Mouse (Mus musculus): ENCODE data around the gene Sugp2. TPM values are rescaled to one million over a fixed set of nuclear protein-coding genes. Genes with fewer than 3 reads are reported as not detected.
A peak's percentile ranks its signal among the peaks of the same experiment; 100 is the strongest.

The Sugp2 gene
- polyA plus RNA-seq, 1 experiment from 2014 or later, result 80.5 TPM

DNA sequence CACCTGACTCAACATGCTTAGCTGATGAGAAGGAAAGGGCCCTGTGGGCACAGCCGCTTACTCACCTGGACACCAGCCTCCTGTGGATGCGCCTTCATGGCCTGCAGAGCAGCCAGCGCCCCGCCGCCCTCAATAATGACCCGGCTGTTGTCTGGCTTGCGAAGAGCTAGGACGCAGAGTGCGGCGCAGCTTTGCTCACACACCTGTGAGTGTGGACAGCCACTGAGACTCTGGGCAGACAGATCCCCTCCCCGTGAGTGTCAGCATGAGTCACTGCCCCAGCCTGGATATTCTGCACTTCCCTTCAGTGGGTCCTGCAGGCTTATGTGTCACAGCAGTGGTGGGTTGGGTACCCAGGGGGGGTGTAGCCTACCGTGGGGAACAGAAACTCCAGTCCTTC lies 12.0 kb upstream of the Sugp2 start:
- Histone ChIP-seq H3K9me3 (replicated peaks) (no peaks in the 10 kb centered on the region), H3K4me2 (no peak overlapping the region), H3K36me3 (peaks cover 61% of the 10 kb centered on the region), H3K4me3 (replicated peaks) (no peak overlapping the region), H3K27me3 (replicated peaks) (no peaks in the 10 kb centered on the region), H3K4me1 (no peaks in the 10 kb centered on the region), H3K9ac (replicated peaks) (no peak overlapping the region), H3K27ac (replicated peaks) (no peak overlapping the region)
- 93% methylated on average over 12 of the region's 12 CpGs for WGBS
- ATAC-seq (ENCODE audit: low FRiP score), result no peak

DNA sequence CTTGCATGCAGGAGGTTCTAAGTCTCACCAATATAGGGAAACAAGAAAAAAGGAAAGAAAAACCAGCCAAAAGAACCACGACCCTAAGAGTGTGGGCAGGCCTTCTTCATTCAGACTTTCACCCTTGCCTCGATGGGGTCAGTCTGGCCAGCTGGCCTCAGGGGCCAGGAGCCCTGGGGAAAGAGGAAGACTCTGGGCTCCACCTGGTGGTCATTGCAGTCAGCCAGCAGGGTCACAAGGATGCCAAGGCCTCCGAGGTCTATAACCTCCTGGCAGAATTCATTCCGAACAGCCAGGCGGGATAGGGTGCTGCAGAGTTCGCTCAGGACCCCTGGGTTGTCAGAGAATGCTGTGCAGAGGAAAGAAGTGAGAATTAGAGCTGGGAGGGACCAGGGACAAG lies 10.7 kb upstream of the Sugp2 start:
- 51% methylated on average over 6 of the region's 6 CpGs for WGBS
- H3K4me1 ChIP-seq, result no peaks in the 10 kb centered on the region
- ATAC-seq (ENCODE audit: low FRiP score), result no peak
- no peak overlapping the region for H3K9ac ChIP-seq (replicated peaks)
- peaks cover 72% of the 10 kb centered on the region for H3K36me3 ChIP-seq
- no peak overlapping the region for H3K4me2 ChIP-seq
- H3K27me3 ChIP-seq (replicated peaks), result no peaks in the 10 kb centered on the region
- no peak overlapping the region for H3K4me3 ChIP-seq (replicated peaks)
- no peaks in the 10 kb centered on the region for H3K9me3 ChIP-seq (replicated peaks)
- no peak overlapping the region for H3K27ac ChIP-seq (replicated peaks)

DNA sequence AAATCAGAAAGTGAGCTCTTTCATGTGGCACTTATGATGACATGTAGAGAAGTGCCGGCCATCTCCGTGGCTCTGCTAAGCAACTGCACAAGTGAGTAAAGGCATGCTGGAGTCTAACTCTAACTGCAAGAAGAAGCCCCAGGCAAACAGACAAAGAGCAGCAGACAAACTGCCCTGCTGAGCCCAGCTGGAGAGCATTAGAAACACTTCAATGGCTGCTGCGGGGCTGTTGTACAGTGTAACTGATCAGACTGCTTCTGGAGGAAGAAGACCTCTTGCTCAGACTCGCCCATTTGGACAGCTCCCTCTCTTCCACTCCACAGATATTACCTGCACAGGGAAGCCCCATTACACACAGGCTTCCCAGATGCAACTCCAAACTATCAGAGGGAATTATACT lies 6.0 kb upstream of the Sugp2 start:
- ATAC-seq (ENCODE audit: low FRiP score), result no peak
- H3K9ac ChIP-seq (replicated peaks), result no peak overlapping the region

DNA sequence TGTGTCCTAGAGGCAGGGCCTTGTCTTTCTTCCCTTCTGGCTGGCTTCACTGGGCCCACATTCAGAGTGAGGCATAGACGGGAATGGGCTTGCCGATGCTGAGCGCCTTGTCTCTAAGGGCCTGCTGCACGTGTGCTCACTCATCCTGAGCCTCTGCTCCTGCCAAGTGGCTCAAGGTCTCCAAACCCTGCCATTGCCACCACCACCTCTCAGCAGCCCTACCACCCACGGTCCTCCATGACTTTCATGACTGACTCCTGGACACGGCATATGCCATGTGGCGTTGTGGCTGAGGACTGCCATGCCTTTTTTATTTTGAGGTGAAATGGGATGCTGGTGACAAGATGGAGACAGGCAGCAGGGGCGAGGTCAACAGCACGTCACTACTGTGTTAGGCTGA lies 3.2 kb upstream of the Sugp2 start:
- Histone ChIP-seq H3K4me2 (no peak overlapping the region), H3K9me3 (replicated peaks) (no peaks in the 10 kb centered on the region), H3K4me1 (peaks cover 29% of the 10 kb centered on the region), H3K27ac (replicated peaks) (no peak overlapping the region), H3K9ac (replicated peaks) (no peak overlapping the region), H3K27me3 (replicated peaks) (no peaks in the 10 kb centered on the region), H3K36me3 (peaks cover 41% of the 10 kb centered on the region), H3K4me3 (replicated peaks) (no peak overlapping the region)
- ATAC-seq (ENCODE audit: low FRiP score), result no peak
- 95% methylated on average over 9 of the region's 9 CpGs for WGBS

More for the DNA sequence above, 6.0 kb upstream of the Sugp2 start:
- Histone ChIP-seq H3K27me3 (replicated peaks) (no peaks in the 10 kb centered on the region), H3K9me3 (replicated peaks) (no peaks in the 10 kb centered on the region), H3K27ac (replicated peaks) (no peak overlapping the region), H3K36me3 (peaks cover 69% of the 10 kb centered on the region), H3K4me1 (peaks cover 13% of the 10 kb centered on the region), H3K4me2 (no peak overlapping the region), H3K4me3 (replicated peaks) (no peak overlapping the region)
- 36% methylated on average over 4 of the region's 4 CpGs for WGBS

DNA sequence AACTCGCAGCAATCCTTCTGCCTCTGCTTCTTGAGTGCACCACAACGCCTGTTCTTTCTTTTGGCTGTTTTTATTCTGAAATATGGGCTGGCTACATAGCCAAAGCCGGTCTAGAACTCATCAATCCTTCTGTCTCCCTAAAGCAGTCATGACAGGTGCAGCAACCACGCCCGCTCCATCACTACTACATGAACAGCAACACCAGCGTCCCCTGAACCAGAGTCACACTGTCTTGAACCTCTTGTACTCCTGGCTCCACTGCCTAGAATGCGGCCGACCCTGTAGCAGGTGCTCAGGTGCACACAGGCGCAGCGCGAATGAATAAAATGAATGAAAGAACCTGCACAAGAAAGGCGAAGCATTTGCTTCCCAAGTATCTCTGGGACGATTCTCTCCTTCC lies 420 bp upstream of the Sugp2 start:
- WGBS, result 5% methylated on average over 13 of the region's 13 CpGs
- peak overlapping the region; percentile 86 for H3K4me2 ChIP-seq
- ATAC-seq (ENCODE audit: low FRiP score), result peak; percentile 67
- peak overlapping the region; percentile 94 for H3K4me3 ChIP-seq (replicated peaks)
- H3K9me3 ChIP-seq (replicated peaks), result no peaks in the 10 kb centered on the region
- H3K36me3 ChIP-seq, result peaks cover 46% of the 10 kb centered on the region
- peaks cover 44% of the 10 kb centered on the region for H3K4me1 ChIP-seq
- H3K9ac ChIP-seq (replicated peaks), result peak overlapping the region; percentile 92
- H3K27me3 ChIP-seq (replicated peaks), result no peaks in the 10 kb centered on the region
- peak overlapping the region; percentile 98 for H3K27ac ChIP-seq (replicated peaks)

DNA sequence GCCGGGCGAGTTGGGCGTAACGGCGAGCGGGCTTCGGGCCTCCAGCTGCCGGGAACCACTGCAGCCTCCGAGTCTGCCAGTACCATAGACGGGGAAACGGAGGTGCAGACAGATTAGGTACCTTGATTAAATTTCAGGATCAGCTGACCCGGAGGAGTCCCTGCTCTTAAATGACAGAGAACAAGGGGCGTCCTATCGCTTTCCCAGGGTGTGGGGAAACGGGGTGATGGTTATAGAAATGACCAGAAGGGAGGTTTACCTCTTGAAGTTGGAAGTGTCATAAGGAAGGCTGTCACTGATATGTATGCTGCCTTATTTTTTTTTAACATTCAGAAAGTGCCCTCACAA lies 729 bp downstream of the Sugp2 start:
- no peaks in the 10 kb centered on the region for H3K9me3 ChIP-seq (replicated peaks)
- peaks cover 42% of the 10 kb centered on the region for H3K36me3 ChIP-seq
- under 1% methylated on average over 15 of the region's 15 CpGs for WGBS

DNA sequence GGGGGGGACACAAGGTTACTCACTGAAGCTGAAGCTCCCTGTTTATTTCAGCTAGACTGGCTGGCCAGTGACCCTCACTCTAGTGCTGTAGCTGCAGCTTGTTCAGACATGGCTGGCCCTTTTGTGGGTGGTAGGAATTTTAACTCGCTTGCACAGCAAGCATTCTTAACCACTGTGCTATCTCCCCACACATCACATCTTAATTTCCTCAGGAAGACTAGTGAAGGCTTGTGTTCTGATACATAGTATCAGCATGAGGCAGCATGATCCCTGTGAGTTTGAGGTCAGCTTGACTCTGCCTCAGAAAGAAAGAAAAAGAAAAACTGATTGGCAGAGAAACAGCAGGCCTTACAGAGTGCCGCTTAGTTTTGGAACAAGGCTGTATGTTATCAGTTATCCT lies 3.8 kb downstream of the Sugp2 start:
- H3K4me2 ChIP-seq, result no peak overlapping the region
- no peak overlapping the region for H3K27ac ChIP-seq (replicated peaks)
- no peaks in the 10 kb centered on the region for H3K9me3 ChIP-seq (replicated peaks)
- peaks cover 60% of the 10 kb centered on the region for H3K36me3 ChIP-seq
- WGBS, result 89% methylated on average over 2 of the region's 2 CpGs
- peaks cover 35% of the 10 kb centered on the region for H3K4me1 ChIP-seq
- no peak overlapping the region for H3K4me3 ChIP-seq (replicated peaks)
- H3K9ac ChIP-seq (replicated peaks), result no peak overlapping the region
- no peak for ATAC-seq (ENCODE audit: low FRiP score)
- H3K27me3 ChIP-seq (replicated peaks), result no peaks in the 10 kb centered on the region

More for the DNA sequence above, 729 bp downstream of the Sugp2 start:
- Histone ChIP-seq H3K4me1 (peaks cover 44% of the 10 kb centered on the region), H3K4me2 (peak overlapping the region; percentile 86), H3K27ac (replicated peaks) (peak overlapping the region; percentile 98), H3K27me3 (replicated peaks) (no peaks in the 10 kb centered on the region), H3K9ac (replicated peaks) (peak overlapping the region; percentile 92), H3K4me3 (replicated peaks) (peak overlapping the region; percentile 94)
- no peak for ATAC-seq (ENCODE audit: low FRiP score)

DNA sequence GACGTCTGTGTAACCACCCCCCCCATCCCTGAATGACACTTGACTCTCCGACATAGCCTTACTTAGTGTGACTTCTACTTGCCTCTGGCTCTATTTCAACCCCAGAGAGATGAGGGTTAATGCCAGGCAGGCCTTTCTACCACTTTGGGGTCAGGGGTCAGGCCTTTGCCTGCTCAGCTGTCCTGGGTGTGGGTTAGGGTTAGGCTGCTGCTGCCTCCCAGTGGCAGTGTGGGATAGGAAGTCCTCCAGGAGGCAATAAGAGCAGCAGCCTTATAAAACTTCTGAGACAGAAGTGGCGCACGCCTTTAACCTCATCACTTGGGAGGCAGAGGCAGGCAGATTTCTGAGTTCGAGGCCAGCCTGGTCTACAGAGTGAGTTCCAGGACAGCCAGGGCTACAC lies 6.6 kb downstream of the Sugp2 start:
- no peak overlapping the region for H3K9ac ChIP-seq (replicated peaks)
- 87% methylated on average over 5 of the region's 5 CpGs for WGBS
- no peak for ATAC-seq (ENCODE audit: low FRiP score)
- H3K36me3 ChIP-seq, result peaks cover 77% of the 10 kb centered on the region
- no peak overlapping the region for H3K4me3 ChIP-seq (replicated peaks)
- no peaks in the 10 kb centered on the region for H3K9me3 ChIP-seq (replicated peaks)
- H3K4me1 ChIP-seq, result peaks cover 36% of the 10 kb centered on the region
- no peak overlapping the region for H3K27ac ChIP-seq (replicated peaks)
- no peaks in the 10 kb centered on the region for H3K27me3 ChIP-seq (replicated peaks)
- H3K4me2 ChIP-seq, result no peak overlapping the region

DNA sequence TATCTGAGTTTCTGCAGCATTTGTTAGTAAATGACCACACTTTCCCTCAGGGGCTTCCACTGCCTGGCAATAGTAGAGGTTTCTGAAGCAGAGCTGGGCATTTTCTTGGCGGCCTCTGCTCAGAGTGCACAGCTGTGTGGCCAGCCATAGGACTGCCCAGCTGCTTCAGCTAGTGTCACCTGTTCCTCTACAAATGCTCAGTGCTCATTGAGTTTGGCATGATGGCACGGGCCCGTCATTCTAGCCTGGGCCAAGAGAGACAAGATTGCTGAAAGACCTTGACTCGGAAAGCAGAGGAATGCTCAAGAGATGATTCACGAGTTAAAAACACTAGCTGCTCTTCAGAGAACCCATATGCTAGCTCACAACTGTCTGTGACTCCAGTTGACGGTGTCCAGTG lies 12.6 kb downstream of the Sugp2 start:
- Histone ChIP-seq H3K36me3 (peaks cover 84% of the 10 kb centered on the region), H3K9ac (replicated peaks) (no peak overlapping the region), H3K27ac (replicated peaks) (no peak overlapping the region), H3K9me3 (replicated peaks) (no peaks in the 10 kb centered on the region), H3K4me3 (replicated peaks) (no peak overlapping the region), H3K4me2 (no peak overlapping the region), H3K4me1 (peaks cover 32% of the 10 kb centered on the region), H3K27me3 (replicated peaks) (no peaks in the 10 kb centered on the region)
- ATAC-seq (ENCODE audit: low FRiP score), result no peak
- 92% methylated on average over 6 of the region's 6 CpGs for WGBS

DNA sequence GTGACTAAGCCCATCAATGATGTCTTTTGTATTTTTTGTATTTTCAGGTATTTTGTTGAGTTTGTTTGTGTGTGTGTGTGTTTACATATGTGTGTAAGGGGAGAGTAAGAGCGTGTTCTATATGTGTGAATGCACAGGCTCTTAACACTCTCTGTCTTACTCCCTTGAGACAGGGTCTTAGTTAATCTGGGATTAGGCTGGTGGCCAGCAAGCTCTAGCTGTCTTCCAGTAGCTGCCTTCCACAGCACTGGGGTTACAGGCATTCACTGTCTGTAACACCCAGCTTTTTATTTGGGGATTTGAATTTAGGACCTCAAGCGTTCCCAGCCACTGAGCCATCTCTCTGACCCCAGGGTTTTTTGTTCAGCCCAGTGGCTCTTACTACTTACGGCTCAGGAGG lies 13.8 kb downstream of the Sugp2 start:
- no peak overlapping the region for H3K9ac ChIP-seq (replicated peaks)
- no peaks in the 10 kb centered on the region for H3K27me3 ChIP-seq (replicated peaks)
- H3K36me3 ChIP-seq, result peaks cover 84% of the 10 kb centered on the region
- no peak overlapping the region for H3K4me2 ChIP-seq
- no peaks in the 10 kb centered on the region for H3K9me3 ChIP-seq (replicated peaks)
- peaks cover 32% of the 10 kb centered on the region for H3K4me1 ChIP-seq
- no peak for ATAC-seq (ENCODE audit: low FRiP score)
- no peak overlapping the region for H3K27ac ChIP-seq (replicated peaks)
- 91% methylated on average over 3 of the region's 3 CpGs for WGBS
- no peak overlapping the region for H3K4me3 ChIP-seq (replicated peaks)

DNA sequence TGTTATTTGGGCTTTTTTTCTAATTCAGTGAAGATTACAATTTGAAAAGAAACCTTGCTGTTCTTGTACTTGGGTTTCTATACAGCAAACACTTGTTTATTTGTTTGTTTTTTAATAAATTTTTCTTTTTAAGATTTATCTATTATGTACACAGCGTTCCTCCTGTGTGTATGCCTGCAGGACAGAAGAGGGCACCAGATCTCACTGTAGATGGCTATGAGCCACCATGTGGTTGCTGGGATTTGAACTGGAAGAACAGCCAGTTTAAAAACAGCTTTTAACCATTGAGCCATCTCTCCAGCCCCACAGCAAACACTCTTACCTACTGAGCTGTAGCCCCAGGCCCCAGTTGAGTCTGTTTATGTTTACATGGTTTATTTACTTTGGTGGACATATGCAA lies 20.6 kb downstream of the Sugp2 start:
- Histone ChIP-seq H3K36me3 (peaks cover 97% of the 10 kb centered on the region), H3K27me3 (replicated peaks) (no peaks in the 10 kb centered on the region), H3K27ac (replicated peaks) (no peak overlapping the region), H3K4me3 (replicated peaks) (no peak overlapping the region), H3K4me2 (no peak overlapping the region), H3K9me3 (replicated peaks) (no peaks in the 10 kb centered on the region), H3K4me1 (no peaks in the 10 kb centered on the region), H3K9ac (replicated peaks) (no peak overlapping the region)
- WGBS, result 82% methylated on average over 1 of the region's 1 CpGs
- no peak for ATAC-seq (ENCODE audit: low FRiP score)

DNA sequence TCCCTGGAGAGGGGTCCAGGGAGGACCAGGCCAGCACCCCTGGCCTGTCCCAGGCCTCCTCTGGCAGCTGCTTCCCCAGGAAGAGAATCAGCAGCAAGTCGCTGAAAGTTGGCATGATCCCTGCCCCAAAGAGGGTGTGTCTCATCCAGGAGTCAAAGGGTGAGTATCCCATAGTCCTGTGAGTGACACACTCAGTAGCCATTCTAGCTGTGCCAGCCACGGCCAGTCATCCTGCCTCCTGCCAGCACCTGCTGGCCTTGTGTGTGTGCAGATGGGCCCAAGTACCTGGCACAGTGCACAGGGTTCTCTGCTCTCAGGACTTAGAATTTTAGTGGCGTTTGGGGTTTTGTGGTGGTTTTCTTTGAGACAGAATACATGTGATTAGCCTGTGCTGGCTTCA lies 23.4 kb downstream of the Sugp2 start:
- H3K4me1 ChIP-seq, result no peaks in the 10 kb centered on the region
- H3K36me3 ChIP-seq, result peaks cover 97% of the 10 kb centered on the region
- H3K4me2 ChIP-seq, result no peak overlapping the region
- H3K4me3 ChIP-seq (replicated peaks), result no peak overlapping the region
- no peaks in the 10 kb centered on the region for H3K9me3 ChIP-seq (replicated peaks)
- ATAC-seq (ENCODE audit: low FRiP score), result no peak
- no peaks in the 10 kb centered on the region for H3K27me3 ChIP-seq (replicated peaks)
- WGBS, result 90% methylated on average over 3 of the region's 3 CpGs
- no peak overlapping the region; the same call in 1 of the 2 replicates for H3K9ac ChIP-seq (replicated peaks)
- H3K27ac ChIP-seq (replicated peaks), result no peak overlapping the region

DNA sequence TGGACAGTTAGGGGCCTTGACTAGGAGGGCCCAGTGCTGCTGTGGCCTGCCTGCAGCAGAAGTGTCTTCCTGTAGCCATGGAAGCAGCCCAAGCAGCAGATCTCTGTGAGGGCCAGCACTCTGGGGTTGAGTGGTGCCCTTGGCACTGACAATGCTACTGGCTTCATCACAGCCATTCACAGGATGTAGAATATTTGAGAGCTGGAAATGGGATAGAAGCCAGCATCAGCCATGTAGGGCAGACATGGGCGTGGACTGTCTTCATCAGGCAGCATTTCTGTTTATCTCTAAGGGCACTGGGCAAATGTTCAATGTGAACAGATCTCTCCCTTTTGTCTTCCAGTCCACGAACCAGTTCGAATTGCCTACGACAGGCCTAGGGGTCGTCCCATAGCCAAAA lies 24.6 kb downstream of the Sugp2 start:
- no peaks in the 10 kb centered on the region for H3K27me3 ChIP-seq (replicated peaks)
- no peaks in the 10 kb centered on the region for H3K9me3 ChIP-seq (replicated peaks)
- H3K27ac ChIP-seq (replicated peaks), result no peak overlapping the region
- no peak overlapping the region for H3K9ac ChIP-seq (replicated peaks)
- H3K4me1 ChIP-seq, result no peaks in the 10 kb centered on the region
- H3K4me3 ChIP-seq (replicated peaks), result no peak overlapping the region
- peaks cover 97% of the 10 kb centered on the region for H3K36me3 ChIP-seq
- H3K4me2 ChIP-seq, result no peak overlapping the region
- WGBS, result 92% methylated on average over 5 of the region's 5 CpGs
- ATAC-seq (ENCODE audit: low FRiP score), result no peak

Measured in neural tube, embryonic 15.5 days (tissue).